ENCODE assay signal across 26 mouse cellular contexts in genomic region chr6:106809161-106809560, GRCm38 (mm10). TPM values are rescaled to one million over a fixed set of nuclear protein-coding genes. Genes with fewer than 3 reads are reported as not detected.
DNase-seq lines count a peak whose midpoint lies in the region; ATAC-seq and TF ChIP-seq lines count a peak whose summit lies in the region.
"Had no signal": no experiment of that assay in that cellular context is flagged by ENCODE, and none has a peak within 500 bp of the region (broad histone marks: within the 10 kb centered on the region; RNA-seq: fewer than 3 reads in every experiment).

No protein-coding gene starts in this region.

- no peaks in the 10 kb centered on the region for H3K9me3 ChIP-seq in midbrain, postnatal 0 days (ENCODE audit: low read length)
- H3K9me3 ChIP-seq: embryonic facial prominence, embryonic 12.5 days; embryonic facial prominence, embryonic 15.5 days; forebrain, embryonic 13.5 days; forebrain, embryonic 15.5 days; G1E had no signal

- no peak overlapping the region for H3K4me2 ChIP-seq in midbrain, postnatal 0 days (ENCODE audit: low read depth, low read length, poor library complexity, severe bottlenecking)
- H3K4me2 ChIP-seq: embryonic facial prominence, embryonic 12.5 days; embryonic facial prominence, embryonic 15.5 days; forebrain, embryonic 13.5 days; forebrain, embryonic 15.5 days had no signal

- H3ac ChIP-seq in C2C12 (ENCODE audit: control insufficient read depth, insufficient read length, low read depth), result no peak overlapping the region

- no peaks in the 10 kb centered on the region for H3K79me2 ChIP-seq in C2C12 (ENCODE audit: control insufficient read depth, insufficient read depth)

- 70% methylated on average over 2 of the region's 2 CpGs for WGBS in midbrain, postnatal 0 days

- ATAC-seq in midbrain, postnatal 0 days (ENCODE audit: low FRiP score), result no peak
- ATAC-seq: activated CD4-positive, CD25-positive, alpha-beta regulatory T cell, adult 4 months; CD4-positive, CD25-positive, alpha-beta regulatory T cell, adult 4 months; forebrain, embryonic 13.5 days; forebrain, embryonic 15.5 days; forebrain, postnatal 0 days; Patski had no signal

- no peaks in the 10 kb centered on the region for H3K27me3 ChIP-seq in C2C12 (ENCODE audit: control insufficient read depth, insufficient read depth, insufficient read length)
- H3K27me3 ChIP-seq in midbrain, postnatal 0 days (ENCODE audit: insufficient read depth, low read length), result no peaks in the 10 kb centered on the region
- H3K27me3 ChIP-seq: CH12.LX; embryonic facial prominence, embryonic 12.5 days; embryonic facial prominence, embryonic 15.5 days; forebrain, embryonic 13.5 days; forebrain, embryonic 15.5 days had no signal

- H3K36me3 ChIP-seq in C2C12 (ENCODE audit: control insufficient read depth, insufficient read depth), result no peaks in the 10 kb centered on the region
- H3K36me3 ChIP-seq in midbrain, postnatal 0 days (ENCODE audit: insufficient read depth, low read length), result no peaks in the 10 kb centered on the region
- H3K36me3 ChIP-seq: embryonic facial prominence, embryonic 12.5 days; embryonic facial prominence, embryonic 15.5 days; forebrain, embryonic 15.5 days; G1E had no signal

- H3K4me3 ChIP-seq in C2C12 (ENCODE audit: insufficient read depth, poor library complexity, severe bottlenecking), result no peak overlapping the region
- H3K4me3 ChIP-seq in midbrain, postnatal 0 days (ENCODE audit: low read depth, low read length), result no peak overlapping the region
- H3K4me3 ChIP-seq: embryonic facial prominence, embryonic 12.5 days; embryonic facial prominence, embryonic 15.5 days; erythroblast, embryonic 14.5 days; forebrain, embryonic 13.5 days; forebrain, embryonic 15.5 days had no signal

- no peaks in the 10 kb centered on the region for H3K4me1 ChIP-seq in midbrain, postnatal 0 days (ENCODE audit: insufficient read depth, low read length)
- H3K4me1 ChIP-seq: embryonic facial prominence, embryonic 12.5 days; embryonic facial prominence, embryonic 15.5 days; forebrain, embryonic 13.5 days; forebrain, embryonic 15.5 days had no signal

- H3K9ac ChIP-seq in midbrain, postnatal 0 days (replicated peaks; ENCODE audit: low read length, poor library complexity, severe bottlenecking), result no peak overlapping the region
- H3K9ac ChIP-seq: embryonic facial prominence, embryonic 12.5 days; embryonic facial prominence, embryonic 15.5 days; forebrain, embryonic 13.5 days; forebrain, embryonic 15.5 days; forebrain, postnatal 0 days had no signal

- no peak for TF ChIP-seq CTCF in C2C12 (IDR thresholded peaks at IDR 0.05; ENCODE audit: control insufficient read depth, insufficient read depth, insufficient read length)
- TF ChIP-seq CTCF in midbrain, postnatal 0 days (IDR thresholded peaks at IDR 0.05), result no peak

- DNase-seq in 3T3-L1 (ENCODE audit: low read depth, low spot score) (peak; percentile 55), NIH3T3 (ENCODE audit: low read depth) (peak; percentile 12)
- no peak for DNase-seq in cerebellum, adult 11 months
- no peak for DNase-seq in right cerebral cortex, adult 18-20 months
- DNase-seq in midbrain, postnatal 0 days (ENCODE audit: low spot score), result no peak
- DNase-seq: adrenal gland, adult 8-10 months; adrenal gland, postnatal 14 days; adrenal gland, postnatal 36 days; cerebellum, adult 18-20 months; cerebellum, adult 8-10 months; cerebellum, adult 9-11 months; cerebellum, postnatal 14 days; cerebellum, postnatal 36 days; embryo, embryonic 11 days; forebrain, postnatal 0 days had no signal

- H3K79me3 ChIP-seq in C2C12 (ENCODE audit: low read depth), result no peaks in the 10 kb centered on the region

- H3K27ac ChIP-seq in midbrain, postnatal 0 days (ENCODE audit: low read depth, low read length), result no peak overlapping the region
- H3K27ac ChIP-seq: embryonic facial prominence, embryonic 12.5 days; embryonic facial prominence, embryonic 15.5 days; forebrain, embryonic 13.5 days; forebrain, embryonic 15.5 days had no signal

TF ChIP-seq in C2C12, 6 proteins besides CTCF, POLR2A, EP300 and RAD21:
- TF ChIP-seq MYOD1 (IDR thresholded peaks at IDR 0.05; ENCODE audit: control insufficient read depth, insufficient read length, low read depth) (peak; percentile 4), USF1 (IDR thresholded peaks at IDR 0.05; ENCODE audit: low read depth) (no peak), MYOG (IDR thresholded peaks at IDR 0.05; ENCODE audit: control insufficient read depth, extremely low read depth, insufficient read length) (no peak), FOSL1 (IDR thresholded peaks at IDR 0.05; ENCODE audit: insufficient read depth, low read length, poor library complexity, severe bottlenecking) (no peak), MAX (IDR thresholded peaks at IDR 0.05) (no peak), CEBPB (IDR thresholded peaks at IDR 0.05; ENCODE audit: low read depth) (no peak)

RNA-seq across cellular contexts. Expression of gene Crbn, which starts 9.3 kb away (rescaled TPM):
- polyA plus RNA-seq in C2C12 (2012; fragmentation: generic; extraction: Trizol), result 7.9 TPM
- 48.0 and 53.1 TPM in 2 replicates for total RNA-seq in midbrain, postnatal 0 days (2014; rRNA removed)
- polyA plus RNA-seq in midbrain, postnatal 0 days (2015; fragmentation: Nextera tagmentation; extraction: Ambion mirVana), result 51.2 and 53.8 TPM in 2 replicates

RNA-seq across cellular contexts. Expression of gene Trnt1, which starts 40.2 kb away (rescaled TPM):
- 12.9 TPM for polyA plus RNA-seq in C2C12 (2012; fragmentation: generic; extraction: Trizol)
- 20.8 and 34.5 TPM in 2 replicates for total RNA-seq in midbrain, postnatal 0 days (2014; rRNA removed)
- 51.5 and 54.8 TPM in 2 replicates for polyA plus RNA-seq in midbrain, postnatal 0 days (2015; fragmentation: Nextera tagmentation; extraction: Ambion mirVana)

Comparison
In these comparisons a context has a peak if more than half of its experiments do, and no peak if none do; other contexts are left out.
1. DNase-seq: peak in 3T3-L1 (single experiment) and NIH3T3 (single experiment); none in cerebellum, adult 11 months (single experiment), right cerebral cortex, adult 18-20 months (single experiment) and midbrain, postnatal 0 days (single experiment).